Mouse (Mus musculus) lung, adult 2 months (tissue): ENCODE results near the gene Eif4a1.

Source experiments
- CTCF ChIP-seq: fragments of 200-500 bp; IDR thresholded peaks from 2 replicates; pipeline ENCODE4 v1.5.1; 2011; ENCODE audit warnings: mild to moderate bottlenecking, low read length, control low read depth; ENCODE audit not compliant: insufficient read depth
- POLR2A ChIP-seq: fragments of 200-500 bp; IDR thresholded peaks from 2 replicates; pipeline ENCODE4 v1.6.1; 2011; ENCODE audit warnings: low read depth, mild to moderate bottlenecking, control low read depth, low read length, borderline replicate concordance; ENCODE audit errors: extremely low read depth

- TF ChIP-seq CTCF, result no peak
- peak; percentile 14; the same call in 1 of the 2 replicates for TF ChIP-seq POLR2A
Measured at GRCm38 (mm10) chr11:69621571-69622268, 50.5 kb downstream of the Eif4a1 start, which contains the start of gene Sat2.
